Mouse (Mus musculus): ENCODE data around the gene Hsd17b2.
A peak's percentile ranks its signal among the peaks of the same experiment; 100 is the strongest.

Gene Hsd17b2

GRCm38 (mm10) chr8:117776075-117776474 lies 74.4 kb downstream of the Hsd17b2 start:
- no peak for DNase-seq

- DNase-seq = peak; percentile 18 to 24
These were observed 77.0 kb downstream of the Hsd17b2 start for GRCm38 (mm10) chr8:117778531-117779322.

GRCm38 (mm10) chr8:117779344-117779743 lies 77.6 kb downstream of the Hsd17b2 start:
- DNase-seq = no peak

- no peak for DNase-seq
These were observed 79.8 kb downstream of the Hsd17b2 start for GRCm38 (mm10) chr8:117781375-117782129.

- no peak for DNase-seq
These were observed 81.3 kb downstream of the Hsd17b2 start for GRCm38 (mm10) chr8:117783021-117783420.

- no peak for DNase-seq
These were observed 84.7 kb downstream of the Hsd17b2 start for GRCm38 (mm10) chr8:117786428-117786827.

GRCm38 (mm10) chr8:117792616-117793144 lies 91.0 kb downstream of the Hsd17b2 start:
- DNase-seq = peak; percentile 17 to 37

- DNase-seq = peak; percentile 21 to 42
These were observed 92.9 kb downstream of the Hsd17b2 start for GRCm38 (mm10) chr8:117794581-117794980.

- no peak for DNase-seq
These were observed 94.8 kb downstream of the Hsd17b2 start for GRCm38 (mm10) chr8:117796464-117796863.

GRCm38 (mm10) chr8:117798066-117798465 lies 96.4 kb downstream of the Hsd17b2 start:
- no peak for DNase-seq

- peak; percentile 98 to 99 for DNase-seq
These were observed 100.0 kb downstream of the Hsd17b2 start, which contains the start of gene Mphosph6 for GRCm38 (mm10) chr8:117801443-117802298. Gene Mphosph6 (minus strand): TSS chr8:117801943.

GRCm38 (mm10) chr8:117802299-117802689 lies 100.6 kb downstream of the Hsd17b2 start:
- DNase-seq = no peak

GRCm38 (mm10) chr8:117805419-117805818 lies 103.7 kb downstream of the Hsd17b2 start:
- DNase-seq = no peak
